Mouse (Mus musculus) liver, embryonic 14.5 days (tissue): ENCODE data around the gene Mrpl34. TPM values are rescaled to one million over a fixed set of nuclear protein-coding genes. Genes with fewer than 3 reads are reported as not detected.

Source experiments
- ATAC-seq: fragments of 200-750 bp; cut with Nextera tagmentation; 2 replicates; pipeline ENCODE4 v1.8.0; 2017; ENCODE audit warnings: moderate number of reproducible peaks, mild to moderate bottlenecking, moderate library complexity; ENCODE audit not compliant: insufficient read depth
- DNase-seq, 3 experiments: peaks; one replicate each; pipeline ENCODE4 v3.0.0-alpha.2; 2012 to 2013; ENCODE audit warnings: low read depth in 3 of 3, low spot score in 3 of 3
- H3K27ac ChIP-seq: fragments of 300-500 bp; sonication (generic); 2 replicates; pipeline ENCODE4 v1.5.1; 2014; ENCODE audit warnings: moderate library complexity, mild to moderate bottlenecking, control low read depth, inconsistent platforms
- H3K27me3 ChIP-seq: fragments of 300-500 bp; sonication (generic); 2 replicates; pipeline ENCODE4 v1.6.1; 2014; ENCODE audit warnings: mild to moderate bottlenecking, low read length, moderate library complexity; ENCODE audit not compliant: control insufficient read depth, insufficient read depth
- H3K36me3 ChIP-seq: fragments of 300-500 bp; sonication (generic); replicated peaks from 2 replicates; pipeline ENCODE4 v1.6.1; 2014; ENCODE audit warnings: low read depth; ENCODE audit not compliant: control insufficient read depth, insufficient read depth
- H3K4me1 ChIP-seq, 2 experiments: fragments of 200-500 bp in 1 of 2; fragments of 300-500 bp in 1 of 2; sonication (generic) in 1 of 2; replicated peaks; 2 replicates each; pipeline ENCODE4 v1.6.1; 2012 to 2014; ENCODE audit warnings: antibody characterized with exemption in 1 of 2, inconsistent platforms in 1 of 2, low read length in 1 of 2; ENCODE audit not compliant: control insufficient read depth in 2 of 2, insufficient read depth in 2 of 2
- H3K4me2 ChIP-seq: fragments of 300-500 bp; sonication (generic); 2 replicates; pipeline ENCODE4 v1.6.1; 2014; ENCODE audit warnings: low read depth, mild to moderate bottlenecking, control low read depth, moderate library complexity
- H3K4me3 ChIP-seq, 2 experiments: fragments of 200-500 bp in 1 of 2; fragments of 300-500 bp in 1 of 2; sonication (generic) in 1 of 2; 2 replicates each; pipeline ENCODE4 v1.5.1; 2012 to 2014; ENCODE audit warnings: low read depth in 2 of 2, low read length in 2 of 2, mild to moderate bottlenecking in 2 of 2, control low read depth in 1 of 2, inconsistent platforms in 1 of 2, moderate library complexity in 1 of 2; ENCODE audit not compliant: insufficient read depth in 1 of 2
- H3K9ac ChIP-seq: fragments of 300-500 bp; sonication (generic); replicated peaks from 2 replicates; pipeline ENCODE4 v1.6.1; 2014; ENCODE audit warnings: mild to moderate bottlenecking, control low read depth, moderate library complexity
- H3K9me3 ChIP-seq: fragments of 300-500 bp; sonication (generic); 2 replicates; pipeline ENCODE4 v1.6.1; 2016; ENCODE audit warnings: low read length, mixed read lengths; ENCODE audit not compliant: control insufficient read depth
- CTCF ChIP-seq: IDR thresholded peaks from 2 replicates; pipeline ENCODE4 v1.5.1; 2016; ENCODE audit warnings: antibody characterized with exemption, low read depth, control low read depth
- EP300 ChIP-seq: IDR thresholded peaks from 2 replicates; pipeline ENCODE4 v1.6.1; 2016; ENCODE audit warnings: antibody characterized with exemption, low read depth
- WGBS: fragments of 180-500 bp; shearing (Covaris S2); extraction: QIAGEN DNeasy Blood & Tissue Kit; methylation state at CpG from one replicate; pipeline ENCODE4 v1.1.7; 2014; ENCODE audit not compliant: insufficient replicate concordance; 5-methylcytosine and 5-hydroxymethylcytosine counted together
- polyA plus RNA-seq, 2 experiments: library from polyadenylated mRNA; depleted of rRNA in 1 of 2; stranded (reverse) in 1 of 2; unstranded in 1 of 2; fragments of >200 nt; fragmentation: Nextera tagmentation in 1 of 2; extraction: Ambion mirVana in 1 of 2; gene quantifications; 2 replicates each; pipeline versions ENCODE4 v1.2.1 to v1.2.3; 2012 to 2014

The Mrpl34 gene
- polyA plus RNA-seq, 2 experiments = 45.8 to 109 TPM

GRCm38 (mm10) chr8:71498816-71499690, 34.3 kb downstream of the Mrpl34 start:
- 38% methylated on average over 15 of the region's 16 CpGs for WGBS
- no peaks in the 10 kb centered on the region for H3K9me3 ChIP-seq
- peak; percentile 31; the same call in 1 of the 2 replicates for ATAC-seq
- no peak overlapping the region for H3K27ac ChIP-seq
- no peak overlapping the region for H3K9ac ChIP-seq
- peaks cover 0 to 2% of the 10 kb centered on the region in 2 experiments; a peak in 1 of 4 replicates for H3K4me1 ChIP-seq
- TF ChIP-seq EP300 = no peak
- no peak for TF ChIP-seq CTCF
- no peak overlapping the region for H3K4me2 ChIP-seq
- H3K36me3 ChIP-seq = no peaks in the 10 kb centered on the region
- no peaks in the 10 kb centered on the region for H3K27me3 ChIP-seq
- no peak for DNase-seq
- H3K4me3 ChIP-seq = no peak overlapping the region

DNA sequence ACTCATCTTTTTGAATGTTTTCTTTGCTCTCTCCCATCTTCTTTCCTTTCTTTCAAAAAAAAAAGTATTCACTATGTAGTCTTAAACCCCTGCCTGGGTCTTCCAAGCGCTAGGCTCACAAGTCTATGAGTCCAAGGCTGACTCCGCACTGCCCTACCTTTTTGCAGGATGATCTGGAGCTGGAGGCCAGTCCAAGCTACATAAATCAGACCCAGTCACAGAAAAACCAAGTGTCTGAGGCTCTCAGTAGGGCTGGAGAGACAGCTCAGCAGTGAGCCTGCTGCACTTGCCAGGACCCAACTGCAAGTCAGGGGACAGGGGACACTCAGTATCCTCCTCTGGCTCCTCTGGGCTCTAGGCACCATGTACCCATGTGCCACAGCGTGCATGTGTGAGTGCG, 39.6 kb downstream of the Mrpl34 start:
- no peaks in the 10 kb centered on the region for H3K36me3 ChIP-seq
- H3K4me2 ChIP-seq = no peak overlapping the region
- no peak for ATAC-seq
- TF ChIP-seq CTCF = no peak
- no peak for TF ChIP-seq EP300
- no peaks in the 10 kb centered on the region; a peak in 1 of 4 replicates for H3K4me1 ChIP-seq
- no peaks in the 10 kb centered on the region for H3K9me3 ChIP-seq
- WGBS = 84% methylated on average over 4 of the region's 4 CpGs
- no peak overlapping the region for H3K27ac ChIP-seq
- H3K4me3 ChIP-seq = no peak overlapping the region
- DNase-seq = no peak
- H3K27me3 ChIP-seq = peaks cover 25% of the 10 kb centered on the region
- no peak overlapping the region for H3K9ac ChIP-seq

GRCm38 (mm10) chr8:71505326-71505725, 40.6 kb downstream of the Mrpl34 start:
- no peak for ATAC-seq
- peaks cover 25% of the 10 kb centered on the region for H3K27me3 ChIP-seq
- no peaks in the 10 kb centered on the region for H3K9me3 ChIP-seq
- H3K4me1 ChIP-seq = no peaks in the 10 kb centered on the region
- no peaks in the 10 kb centered on the region for H3K36me3 ChIP-seq
- no peak overlapping the region for H3K4me3 ChIP-seq
- H3K9ac ChIP-seq = no peak overlapping the region
- TF ChIP-seq CTCF = no peak
- no peak for TF ChIP-seq EP300
- no peak overlapping the region for H3K4me2 ChIP-seq
- H3K27ac ChIP-seq = no peak overlapping the region
- no peak for DNase-seq
- 71% methylated on average over 4 of the region's 4 CpGs for WGBS

DNA sequence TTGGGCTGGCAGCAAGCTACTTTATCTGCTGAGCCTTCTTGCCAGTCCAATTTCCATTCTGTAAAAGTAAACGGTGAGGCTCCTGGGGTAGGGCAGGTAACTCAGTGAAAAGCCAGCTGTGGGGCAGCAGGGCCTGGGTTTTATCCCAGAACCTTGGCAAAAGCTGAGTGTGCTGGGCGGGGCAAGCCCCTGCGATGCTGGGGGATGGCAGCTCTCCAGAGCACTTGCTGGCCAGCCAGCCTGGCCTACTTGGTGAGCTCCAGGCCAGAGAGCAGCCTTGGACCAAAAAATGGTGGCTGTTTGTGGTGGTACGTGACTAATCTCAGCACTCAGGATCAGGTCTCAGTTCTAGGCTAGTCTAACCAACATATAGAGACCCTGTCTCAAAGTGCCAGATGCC, 41.2 kb downstream of the Mrpl34 start:
- TF ChIP-seq EP300 (no peak), CTCF (no peak)
- 67% methylated on average over 4 of the region's 4 CpGs for WGBS
- Histone ChIP-seq H3K4me3 (no peak overlapping the region), H3K27me3 (peaks cover 25% of the 10 kb centered on the region), H3K4me2 (no peak overlapping the region), H3K9me3 (no peaks in the 10 kb centered on the region), H3K4me1 (no peaks in the 10 kb centered on the region), H3K36me3 (no peaks in the 10 kb centered on the region), H3K27ac (no peak overlapping the region), H3K9ac (no peak overlapping the region)
- DNase-seq = no peak
- no peak for ATAC-seq

DNA sequence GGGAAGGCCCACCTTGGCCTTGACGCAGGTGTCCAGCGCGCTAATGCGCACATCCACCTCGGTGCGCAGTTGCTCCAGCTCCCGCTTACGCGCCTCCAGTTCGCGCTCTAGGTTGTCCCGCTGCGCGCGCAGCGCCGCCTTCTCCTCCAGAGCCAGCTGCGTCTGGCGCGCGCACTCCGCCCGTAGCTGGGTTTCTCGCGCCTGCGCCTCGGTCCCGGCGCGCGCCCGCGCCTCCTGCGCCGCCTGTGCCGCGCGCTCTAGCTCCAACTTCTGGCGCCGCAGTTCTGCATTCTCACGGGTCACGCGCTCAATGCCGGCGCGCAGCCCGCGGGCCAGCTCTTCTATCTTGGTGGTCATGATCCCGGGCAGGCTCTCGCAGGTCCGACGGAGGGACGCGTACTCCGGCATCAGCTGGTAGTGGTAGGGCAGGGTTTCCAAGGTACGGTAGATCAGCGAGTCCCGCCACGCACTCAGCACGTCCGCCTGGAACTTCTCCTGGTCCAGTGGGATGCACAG, 42.9 kb downstream of the Mrpl34 start:
- no peaks in the 10 kb centered on the region for H3K36me3 ChIP-seq
- DNase-seq (peak; percentile 42 to 58 (median 49)), ATAC-seq (peak; percentile 56)
- peak overlapping the region in 1 of 2 experiments; percentile 10; a peak in 3 of 4 replicates for H3K4me3 ChIP-seq
- H3K4me1 ChIP-seq = peaks cover 5 to 6% of the 10 kb centered on the region in 2 experiments; a peak in 3 of 4 replicates
- no peaks in the 10 kb centered on the region for H3K9me3 ChIP-seq
- no peak overlapping the region for H3K27ac ChIP-seq
- peak overlapping the region; percentile 58 for H3K4me2 ChIP-seq
- peaks cover 25% of the 10 kb centered on the region for H3K27me3 ChIP-seq
- WGBS = under 1% methylated on average over 61 of the region's 61 CpGs
- no peak overlapping the region for H3K9ac ChIP-seq
- TF ChIP-seq EP300 (no peak), CTCF (no peak)
